Mouse (Mus musculus) cerebellum, postnatal 36 days (tissue): Measurements from ENCODE around the gene Hspa1a.
"Not testable (repeated sequence)": the region's sequence is repeated elsewhere in the genome, so short reads cannot be mapped to it uniquely, and the experiment has no call there.

Experiments used
- DNase-seq, 2 experiments: peaks; one replicate each; pipeline ENCODE4 v3.0.0; 2021 to 2022; ENCODE audit warnings: mixed read lengths in 2 of 2

Gene Hspa1a

DNA sequence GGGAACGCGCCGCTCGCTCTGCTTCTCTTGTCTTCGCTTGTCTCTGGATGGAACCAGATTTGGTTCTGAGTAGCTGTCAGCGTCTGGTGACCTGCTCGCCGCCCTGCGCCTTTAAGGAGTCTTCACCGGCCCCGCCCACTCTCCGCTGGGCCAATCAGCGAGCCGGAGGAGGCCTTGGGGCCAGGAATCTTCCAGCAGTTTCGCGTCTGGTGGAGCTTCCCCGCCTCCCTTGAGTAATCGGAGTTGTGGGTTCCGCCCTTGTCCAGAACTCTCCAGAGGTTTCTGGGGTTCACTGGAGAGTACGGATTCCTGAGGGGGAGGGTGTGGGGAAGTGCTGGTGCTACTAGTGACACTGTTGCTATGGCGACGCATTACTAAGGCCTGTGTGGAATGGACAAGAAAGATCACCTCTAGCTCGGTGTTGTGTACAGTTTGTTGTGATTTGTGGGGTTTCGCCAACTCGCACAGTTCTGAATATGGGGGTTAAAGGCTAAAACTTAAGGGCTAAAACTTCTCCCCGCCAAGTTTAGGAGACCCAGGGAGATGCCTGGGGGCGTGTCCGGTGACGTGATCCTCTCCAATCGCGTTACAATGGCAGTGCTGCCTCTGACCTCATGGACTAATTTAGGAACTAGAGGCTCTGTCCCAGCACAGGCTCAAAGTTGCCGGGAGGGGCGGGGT is at the start of gene Hspa1a, which contains the start of gene Hspa1l:
Gene Hspa1a, minus strand, starts transcription at position 88 of the 681 bp plus-strand sequence.
Gene Hspa1l, plus strand, starts transcription at position 635 of the 681 bp plus-strand sequence.
- peak; percentile 76 to 87 for DNase-seq

DNA sequence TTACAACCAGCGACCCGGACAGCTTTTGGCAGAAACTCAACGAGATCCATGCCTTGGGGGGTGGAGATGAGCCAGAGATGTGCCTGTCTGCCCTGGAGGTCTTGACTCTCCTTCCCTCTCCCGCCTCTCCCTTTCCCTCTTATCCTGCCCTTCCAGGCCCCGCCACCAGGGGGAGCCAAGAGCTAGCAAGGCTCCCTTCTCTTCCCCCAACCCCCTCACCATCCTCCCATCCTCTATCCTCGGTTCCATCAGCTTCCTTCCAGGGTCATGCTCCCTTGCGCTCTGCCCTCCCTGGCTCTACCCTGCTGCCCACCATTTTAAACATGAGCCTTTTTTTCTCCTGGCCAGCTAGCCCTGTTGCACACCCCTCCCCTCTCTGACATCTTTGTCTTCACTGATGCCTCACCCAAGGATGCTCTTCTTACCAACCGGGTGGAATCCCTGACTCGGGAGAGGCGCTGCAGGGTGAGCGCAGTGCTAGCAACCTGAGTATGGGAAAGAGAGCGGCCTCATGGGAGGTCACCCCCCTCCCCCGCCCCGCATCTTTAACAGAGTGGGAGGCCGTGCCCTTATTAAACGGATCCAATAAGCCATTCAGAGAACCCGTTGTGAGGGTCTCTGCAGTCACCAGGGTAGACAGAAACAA is 49.3 kb upstream of the Hspa1a start:
- DNase-seq = peak; percentile 91

GRCm38 (mm10) chr17:35020551-35020950 is 48.6 kb upstream of the Hspa1a start:
- DNase-seq = peak in 1 of 2 experiments; percentile 9

- DNase-seq = peak in 1 of 2 experiments; percentile 15
Observed at GRCm38 (mm10) chr17:35019894-35020293, 47.9 kb upstream of the Hspa1a start.

GRCm38 (mm10) chr17:35018171-35018570 is 46.2 kb upstream of the Hspa1a start:
- DNase-seq = peak in 1 of 2 experiments; percentile 17

- DNase-seq = peak in 1 of 2 experiments; percentile 27
Observed at GRCm38 (mm10) chr17:35017706-35018030, 45.7 kb upstream of the Hspa1a start.

GRCm38 (mm10) chr17:35016791-35017705 is 45.1 kb upstream of the Hspa1a start:
- DNase-seq = no peak

GRCm38 (mm10) chr17:35016376-35016775 is 44.4 kb upstream of the Hspa1a start, which contains the start of gene Vwa7:
Vwa7 (plus strand) TSS chr17:35016579.
- peak; percentile 86 to 89 for DNase-seq

DNA sequence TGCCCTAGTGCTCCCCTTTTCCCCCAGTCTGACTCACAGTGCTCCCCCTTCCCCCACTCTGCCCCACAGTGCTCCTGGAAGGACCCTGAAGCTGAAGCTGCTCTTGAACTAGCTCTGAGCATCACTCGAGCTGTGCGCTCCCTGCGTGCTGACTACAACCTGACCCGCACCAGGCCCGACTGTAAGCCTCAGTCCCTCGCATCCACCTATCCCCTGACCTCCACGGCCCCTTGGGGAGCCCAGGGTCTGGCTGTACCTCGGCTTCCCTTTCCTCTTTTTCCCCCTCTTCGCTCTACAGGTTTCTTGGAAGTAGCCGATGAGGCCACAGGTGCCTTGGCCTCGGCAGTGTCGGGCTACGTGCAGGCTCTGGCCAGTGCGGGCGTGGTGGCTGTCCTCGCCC is 43.3 kb upstream of the Hspa1a start:
- no peak for DNase-seq

DNA sequence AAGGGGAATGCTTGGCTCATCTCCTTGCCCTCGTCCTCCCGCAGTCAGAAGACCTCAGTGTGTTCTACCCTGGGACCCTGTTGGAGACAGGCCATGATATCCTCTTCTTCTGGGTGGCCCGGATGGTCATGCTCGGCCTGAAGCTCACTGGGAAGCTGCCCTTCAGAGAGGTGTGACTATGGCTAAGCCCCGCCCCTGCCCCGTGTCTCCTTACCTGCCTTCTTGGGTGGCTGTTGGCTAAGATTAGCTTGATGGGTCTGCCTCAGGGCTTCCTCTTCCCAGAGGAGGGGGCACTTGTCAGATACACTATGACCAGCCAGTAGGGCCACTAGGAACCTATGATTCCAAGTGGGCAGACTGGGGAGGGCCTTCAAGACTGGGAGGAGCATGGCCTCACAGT is 41.3 kb upstream of the Hspa1a start:
- DNase-seq = no peak

GRCm38 (mm10) chr17:35012430-35012829 is 40.5 kb upstream of the Hspa1a start:
- no peak for DNase-seq

DNA sequence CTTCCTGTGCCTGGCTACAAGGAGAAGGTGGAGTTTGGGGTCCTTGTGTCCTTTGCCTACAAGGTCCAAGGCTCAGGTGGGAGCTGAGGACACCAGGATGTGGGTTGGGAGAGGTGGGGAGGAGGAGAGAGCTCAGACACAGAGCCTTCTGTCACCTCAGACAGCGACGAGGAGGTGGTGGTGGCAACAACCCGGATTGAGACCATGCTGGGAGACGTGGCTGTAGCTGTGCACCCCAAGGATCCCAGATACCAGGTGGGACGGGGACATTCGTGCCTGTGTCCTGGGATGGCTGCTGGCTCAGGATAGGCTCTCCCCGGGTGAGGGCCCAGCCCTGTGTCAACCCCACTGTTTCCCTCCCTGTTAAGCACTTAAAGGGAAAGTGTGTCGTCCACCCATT is 39.5 kb upstream of the Hspa1a start:
- DNase-seq = no peak

DNA sequence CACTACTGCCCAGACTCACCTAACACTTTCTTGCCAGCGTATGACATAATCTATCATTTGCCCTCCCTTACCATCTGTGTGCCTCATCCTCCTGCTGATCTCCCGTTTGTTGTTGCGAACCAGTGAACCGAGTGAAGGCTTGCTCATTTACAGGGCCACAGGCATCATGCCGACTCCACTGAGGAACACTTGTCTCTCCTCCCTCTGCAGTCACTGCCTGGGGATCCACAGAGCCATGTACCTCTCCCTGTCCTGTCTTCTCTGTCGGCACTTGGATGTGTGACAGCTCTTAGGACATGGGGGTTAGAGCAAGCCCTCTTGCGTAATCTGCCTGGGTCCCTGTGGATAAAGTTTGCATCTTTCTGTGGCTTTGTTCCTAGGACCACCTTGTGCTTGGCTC is 37.6 kb upstream of the Hspa1a start:
- peak; percentile 79 to 81 for DNase-seq

GRCm38 (mm10) chr17:35007387-35007991 is 35.5 kb upstream of the Hspa1a start:
- no peak for DNase-seq

DNA sequence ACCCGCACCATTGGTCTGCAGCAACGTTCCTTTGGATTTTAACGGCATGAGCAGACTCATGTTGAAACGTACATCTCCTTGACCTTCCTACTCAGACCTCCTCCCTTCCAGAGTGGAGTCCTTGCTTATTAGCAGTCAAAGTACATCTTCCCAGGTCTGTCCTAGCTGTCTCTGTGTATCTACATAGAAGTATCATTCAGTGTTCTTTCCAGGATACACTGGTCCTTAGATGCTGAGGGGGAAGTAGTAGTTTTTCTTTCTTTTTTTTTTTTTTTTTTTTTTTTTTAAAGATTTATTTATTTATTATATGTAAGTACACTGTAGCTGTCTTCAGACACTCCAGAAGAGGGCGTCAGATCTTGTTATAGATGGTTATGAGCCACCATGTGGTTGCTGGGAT is 33.9 kb upstream of the Hspa1a start:
- DNase-seq = not testable (repeated sequence)

DNA sequence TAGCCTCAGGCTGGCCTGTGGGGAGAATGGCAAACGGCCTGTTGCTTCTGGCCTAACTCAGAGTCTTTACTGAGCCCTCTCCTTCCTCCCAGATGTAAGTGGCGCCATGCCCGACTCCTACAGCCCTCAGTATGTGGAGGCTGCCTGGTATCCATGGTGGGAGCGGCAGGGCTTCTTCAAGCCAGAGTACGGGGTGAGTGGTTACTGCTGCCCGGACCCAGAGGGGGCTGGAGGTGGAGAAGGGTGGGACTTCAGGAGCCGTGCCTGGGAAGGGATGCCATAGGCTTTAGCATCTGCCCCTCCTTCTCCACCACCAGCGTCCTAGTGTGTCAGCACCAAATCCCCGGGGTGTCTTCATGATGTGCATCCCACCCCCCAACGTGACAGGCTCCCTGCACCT is 33.2 kb upstream of the Hspa1a start:
- no peak for DNase-seq

- no peak for DNase-seq
Observed at GRCm38 (mm10) chr17:35004075-35004717, 32.2 kb upstream of the Hspa1a start.

DNA sequence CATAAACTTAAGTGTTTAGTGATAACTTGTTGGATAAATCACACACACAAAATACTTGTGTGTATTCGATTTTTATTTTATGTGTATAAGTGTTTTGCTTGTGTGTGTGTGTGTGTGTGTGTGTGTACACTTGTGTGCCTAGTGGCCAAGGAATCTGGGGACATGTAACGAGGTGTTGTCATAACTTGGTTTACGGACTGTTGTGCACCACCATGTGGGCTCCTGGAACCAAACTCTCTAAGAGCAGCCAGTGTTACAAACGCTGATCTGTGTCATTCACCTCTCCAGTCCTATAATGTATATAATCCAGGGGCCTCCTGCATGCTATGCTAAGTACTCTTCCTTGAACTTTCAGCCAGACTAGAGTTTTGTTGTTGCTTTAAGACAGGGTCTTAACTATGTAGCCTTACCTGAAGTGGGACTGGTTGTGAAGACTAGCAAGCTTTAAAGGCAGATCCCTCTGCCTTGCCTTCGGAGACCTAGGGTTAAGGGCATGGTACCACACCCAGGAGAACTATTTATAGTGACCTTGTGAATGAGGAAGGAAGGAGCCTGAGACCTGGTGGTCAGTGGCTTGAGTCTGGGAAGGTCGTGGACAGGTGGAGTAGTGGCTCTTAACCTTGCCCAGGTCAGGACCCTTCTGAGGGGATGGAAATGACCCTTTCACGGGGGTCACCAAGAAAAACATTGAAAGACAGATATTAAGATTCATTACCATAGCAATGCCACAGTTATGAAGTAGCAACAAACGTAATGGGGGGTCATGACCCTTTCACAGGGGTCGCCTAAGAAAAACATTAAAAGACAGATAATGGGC is 31.3 kb upstream of the Hspa1a start:
- no peak for DNase-seq

- peak in 1 of 2 experiments; percentile 33 for DNase-seq
Observed at GRCm38 (mm10) chr17:35002153-35002865, 30.4 kb upstream of the Hspa1a start.

DNA sequence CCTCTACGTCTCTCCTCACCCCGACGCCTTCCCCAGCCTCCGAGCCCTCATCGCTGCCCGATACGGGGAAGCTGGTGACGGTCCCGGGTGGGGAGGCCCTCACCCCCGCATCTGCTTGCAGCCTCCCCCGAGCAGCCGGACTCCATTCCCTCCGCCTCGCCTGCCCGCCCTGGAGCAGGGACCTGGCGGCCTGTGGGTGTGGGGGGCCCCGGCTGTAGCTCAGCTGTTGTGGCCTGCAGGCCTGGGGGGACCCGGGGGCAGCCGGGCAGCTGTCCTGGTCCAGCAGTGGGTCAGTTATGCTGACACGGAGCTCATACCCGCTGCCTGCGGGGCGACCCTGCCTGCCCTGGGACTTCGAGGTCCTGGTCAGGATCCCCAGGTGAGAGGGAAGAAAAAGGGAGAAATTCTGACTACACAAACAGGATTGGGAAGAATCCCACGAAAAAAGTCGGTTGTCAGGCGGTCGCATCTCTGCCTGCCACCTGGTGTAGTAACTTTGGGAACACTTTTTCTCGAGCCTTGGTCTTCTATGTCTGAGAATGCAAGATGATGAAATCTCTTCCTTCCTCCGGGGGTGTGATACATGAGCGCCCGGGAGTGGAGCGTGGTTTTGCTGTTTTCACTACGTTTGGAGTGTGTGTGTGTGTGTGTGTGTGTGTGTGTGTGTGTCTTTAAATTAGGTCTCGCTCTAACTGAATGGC is 29.6 kb upstream of the Hspa1a start:
- peak in 1 of 2 experiments; percentile 29 for DNase-seq
